Mouse (Mus musculus): ENCODE data around the gene Endov. TPM values are rescaled to one million over a fixed set of nuclear protein-coding genes. Genes with fewer than 3 reads are reported as not detected.

Gene Endov
- total RNA-seq (2021), result 1 to 10 TPM; 7.0 to 7.5 TPM
- long read RNA-seq, experiment 1, partial matches to known transcripts, result 0 of 1 reads
- long read RNA-seq, experiment 1, other reads (novel, unspliced or antisense), result 1 of 1 reads
- long read RNA-seq, experiment 2, partial matches to known transcripts, result 0 of 4 reads
- long read RNA-seq, experiment 2, other reads (novel, unspliced or antisense), result 4 of 4 reads

GRCm38 (mm10) chr11:119490861-119491689 is at the start of gene Endov:
Gene Endov (plus strand): TSS chr11:119491347.
- DNase-seq, result peak; percentile 98 to 99

- no peak for DNase-seq
Measured at GRCm38 (mm10) chr11:119442199-119442598, 48.9 kb upstream of the Endov start.

- no peak for DNase-seq
Measured at GRCm38 (mm10) chr11:119443442-119443841, 47.7 kb upstream of the Endov start.

DNA sequence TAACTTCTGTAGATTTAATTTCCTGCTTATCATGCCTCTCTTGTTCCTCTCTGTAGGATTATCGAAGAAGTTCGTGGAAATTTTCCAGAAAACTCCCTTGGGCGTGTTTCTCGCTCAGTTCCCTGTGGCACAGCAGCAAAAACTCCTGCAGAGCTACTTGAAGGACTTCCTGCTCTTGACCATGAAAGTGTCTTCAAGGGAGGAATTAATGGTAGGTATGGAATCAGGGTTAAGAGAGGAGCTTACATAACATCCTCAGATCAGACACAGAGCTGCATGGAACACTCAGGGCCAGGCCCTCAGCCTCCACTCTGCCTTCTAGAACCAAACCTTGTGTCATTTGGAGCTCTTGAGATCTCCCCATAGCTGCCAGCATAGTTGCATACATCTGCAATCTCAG is 35.0 kb upstream of the Endov start:
- DNase-seq, result no peak

- DNase-seq, result no peak
Measured at GRCm38 (mm10) chr11:119477876-119478275, 13.3 kb upstream of the Endov start.

GRCm38 (mm10) chr11:119491690-119492087 is 542 bp downstream of the Endov start:
- DNase-seq, result no peak

DNA sequence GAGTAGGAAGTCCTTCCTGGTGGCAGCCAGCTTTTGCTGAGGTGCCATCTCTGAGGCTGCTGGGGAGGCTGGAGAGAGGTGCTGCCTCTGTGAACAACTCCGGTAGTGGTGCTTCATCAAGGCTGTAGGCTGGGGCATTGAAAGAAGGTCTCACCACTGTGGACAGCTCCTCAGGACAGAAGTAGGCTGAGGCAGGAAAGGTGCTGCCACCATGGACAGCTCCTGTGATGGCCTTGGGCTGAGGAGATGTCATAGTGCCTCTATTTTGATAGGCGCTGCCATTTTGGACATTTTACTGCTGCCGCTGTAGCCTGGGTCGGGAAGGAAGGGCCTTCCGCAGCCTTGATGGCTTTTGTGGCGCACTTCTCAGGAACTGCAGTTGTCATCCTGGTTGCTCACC is 1.7 kb downstream of the Endov start:
- DNase-seq, result no peak

DNA sequence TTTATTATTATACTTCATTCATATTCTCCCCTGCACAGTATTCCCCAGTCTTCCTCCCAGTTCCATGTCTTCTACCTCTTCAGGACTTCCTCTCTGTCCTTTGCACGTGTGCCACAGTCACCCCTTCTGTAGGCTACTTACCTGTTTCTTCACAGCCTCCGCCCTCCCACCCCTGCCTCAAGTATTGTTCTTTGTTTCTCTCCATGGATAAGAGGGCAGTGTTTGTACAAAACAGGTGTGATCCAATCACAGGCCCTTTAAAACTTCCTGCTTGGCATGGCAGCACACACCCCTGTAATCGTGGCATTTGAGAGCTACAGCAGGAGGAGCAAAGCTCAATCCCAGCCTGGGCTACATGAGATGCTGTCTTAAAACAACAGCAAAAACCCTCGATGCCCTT is 2.4 kb downstream of the Endov start:
- DNase-seq, result no peak

DNA sequence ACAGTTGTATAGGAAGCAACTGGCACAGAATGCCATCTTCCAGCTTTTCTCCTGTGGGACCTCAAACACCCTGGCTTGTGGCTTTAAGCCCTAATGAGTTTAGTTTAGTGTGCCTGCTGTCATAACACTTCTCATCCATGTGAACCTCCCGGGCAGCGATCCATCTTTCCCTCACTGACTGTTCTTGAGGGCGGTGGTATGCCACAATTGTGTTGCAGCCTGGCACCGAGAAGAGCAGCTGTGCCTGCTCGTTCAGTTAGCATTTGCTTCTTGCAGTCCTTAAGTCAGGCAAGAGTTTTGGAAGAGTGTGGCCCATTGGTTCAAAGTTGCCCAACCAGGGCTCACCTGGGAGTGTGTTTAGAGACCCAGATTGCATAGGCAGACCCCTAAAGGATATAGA is 5.0 kb downstream of the Endov start:
- DNase-seq, result peak in 1 of 2 experiments; percentile 10

- DNase-seq, result no peak
Measured at GRCm38 (mm10) chr11:119497451-119497850, 6.3 kb downstream of the Endov start.

- DNase-seq, result no peak
Measured at GRCm38 (mm10) chr11:119499297-119499696, 8.2 kb downstream of the Endov start.

GRCm38 (mm10) chr11:119500011-119500410 is 8.9 kb downstream of the Endov start:
- no peak for DNase-seq

DNA sequence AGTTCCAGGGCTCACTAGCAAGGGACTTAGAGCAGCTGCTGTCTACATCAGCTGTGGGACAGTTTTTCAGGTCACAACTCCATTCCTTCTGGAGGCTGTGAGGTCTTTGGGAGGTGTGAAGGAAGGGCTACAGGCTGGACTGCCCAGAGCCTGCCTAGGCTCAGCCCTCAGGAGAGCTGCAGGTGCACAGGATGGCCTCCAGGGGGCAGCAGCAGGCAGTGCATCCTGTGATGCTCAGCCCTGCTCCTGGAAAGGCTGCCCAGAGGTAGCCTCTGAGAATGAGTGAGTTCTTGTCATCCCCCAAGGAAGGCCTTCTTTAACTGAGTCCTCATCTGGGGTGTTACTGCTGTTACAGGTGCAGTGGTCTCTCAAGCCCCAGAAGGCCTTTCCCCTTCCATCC is 12.5 kb downstream of the Endov start:
- peak; percentile 56 to 85 for DNase-seq

DNA sequence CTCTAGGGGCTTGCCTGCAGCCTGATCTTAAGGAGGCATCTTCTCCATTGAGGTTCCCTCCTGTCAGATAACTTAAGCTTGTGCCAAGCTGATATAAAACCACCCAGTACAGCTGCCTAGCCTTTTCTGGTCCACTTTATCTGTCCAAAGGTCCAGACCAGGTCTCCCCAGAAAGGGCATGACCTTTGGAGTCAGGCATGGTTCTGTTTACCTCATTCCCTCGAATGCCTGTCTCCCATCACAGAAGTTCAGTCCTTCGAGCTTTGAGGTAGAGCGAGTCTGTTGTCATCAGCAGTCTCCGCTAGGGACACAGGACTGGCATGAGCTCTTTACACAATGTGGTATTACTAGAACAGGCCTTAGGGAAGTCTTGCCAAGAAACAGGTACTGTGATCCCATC is 15.2 kb downstream of the Endov start:
- no peak for DNase-seq

GRCm38 (mm10) chr11:119507772-119508171 is 16.6 kb downstream of the Endov start:
- no peak for DNase-seq

- DNase-seq, result no peak
Measured at GRCm38 (mm10) chr11:119509165-119509776, 18.1 kb downstream of the Endov start.

GRCm38 (mm10) chr11:119513038-119513659 is 22.0 kb downstream of the Endov start:
- no peak for DNase-seq

- no peak for DNase-seq
Measured at GRCm38 (mm10) chr11:119514108-119514860, 23.1 kb downstream of the Endov start.

DNA sequence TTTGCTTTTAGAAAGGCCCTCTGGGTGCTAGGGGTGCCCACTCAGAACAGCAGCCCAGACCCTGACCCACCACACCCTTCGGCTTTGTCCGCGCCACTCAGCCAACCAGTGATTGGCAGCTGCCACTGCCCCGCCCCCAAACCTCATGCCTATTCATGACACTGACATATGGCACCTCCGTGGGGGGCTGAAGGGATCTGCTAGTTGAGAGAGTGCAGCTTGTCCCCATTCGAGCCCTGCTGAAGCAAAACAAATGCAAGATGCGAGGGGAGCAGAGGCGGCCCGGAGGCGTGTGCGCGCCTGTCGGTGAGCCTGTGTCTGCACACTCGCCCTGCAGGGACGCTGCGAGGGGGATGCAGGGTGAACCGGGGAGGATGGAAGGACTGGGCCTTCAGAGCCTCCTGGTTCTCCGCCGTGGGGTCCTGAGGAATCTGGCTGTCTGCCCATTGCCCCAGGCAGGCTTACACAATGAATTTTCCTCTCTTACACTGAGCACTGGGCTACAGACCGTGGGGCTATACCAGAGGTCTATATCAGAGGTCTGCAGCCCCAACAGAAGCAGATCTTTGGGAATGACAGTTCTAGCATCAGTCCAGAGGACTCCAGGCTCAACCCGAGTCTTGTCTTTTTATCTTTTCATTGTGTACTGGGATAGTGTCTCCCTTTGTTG is 24.0 kb downstream of the Endov start:
- DNase-seq, result no peak

GRCm38 (mm10) chr11:119515823-119516676 is 24.9 kb downstream of the Endov start:
- no peak for DNase-seq
